ENCODE assay signal across 21 mouse cellular contexts in genomic region chr11:97508198-97508597, GRCm38 (mm10). TPM values are rescaled to one million over a fixed set of nuclear protein-coding genes. Genes with fewer than 3 reads are reported as not detected.
A peak's percentile ranks its signal among the peaks of the same experiment; 100 is the strongest.
DNase-seq lines count a peak whose midpoint lies in the region; TF ChIP-seq lines count a peak whose summit lies in the region.
"Had no signal": no experiment of that assay in that cellular context is flagged by ENCODE, and none has a peak within 500 bp of the region (broad histone marks: within the 10 kb centered on the region; RNA-seq: fewer than 3 reads in every experiment).

No protein-coding gene starts in this region.

- no peak for TF ChIP-seq POLR2A in ES-Bruce4 (IDR thresholded peaks at IDR 0.05; ENCODE audit: insufficient read depth, low read length)

- no peak overlapping the region for H3K27ac ChIP-seq in ES-Bruce4 (ENCODE audit: insufficient read depth, low read length)
- H3K27ac ChIP-seq: embryonic facial prominence, embryonic 13.5 days; embryonic facial prominence, embryonic 15.5 days; forebrain, embryonic 10.5 days; forebrain, embryonic 12.5 days had no signal

- H3K4me3 ChIP-seq in C2C12 (ENCODE audit: insufficient read depth, poor library complexity, severe bottlenecking) (no peak overlapping the region), ES-Bruce4 (ENCODE audit: low read depth, low read length) (no peak overlapping the region)
- H3K4me3 ChIP-seq: embryonic facial prominence, embryonic 13.5 days; embryonic facial prominence, embryonic 15.5 days; erythroblast, embryonic 14.5 days; forebrain, embryonic 10.5 days; forebrain, embryonic 12.5 days had no signal

- TF ChIP-seq CTCF in C2C12 (IDR thresholded peaks at IDR 0.05; ENCODE audit: control insufficient read depth, insufficient read depth, insufficient read length) (no peak), ES-Bruce4 (IDR thresholded peaks at IDR 0.05; ENCODE audit: low read depth, low read length) (no peak)

- no peaks in the 10 kb centered on the region for H3K27me3 ChIP-seq in C2C12 (ENCODE audit: control insufficient read depth, insufficient read depth, insufficient read length)
- no peaks in the 10 kb centered on the region for H3K27me3 ChIP-seq in ES-Bruce4 (ENCODE audit: control insufficient read depth, insufficient read depth, low read length, poor library complexity, severe bottlenecking)
- H3K27me3 ChIP-seq: embryonic facial prominence, embryonic 13.5 days; embryonic facial prominence, embryonic 15.5 days had no signal

- H3ac ChIP-seq in C2C12 (ENCODE audit: control insufficient read depth, insufficient read length, low read depth), result no peak overlapping the region

- no peaks in the 10 kb centered on the region for H3K36me3 ChIP-seq in C2C12 (ENCODE audit: control insufficient read depth, insufficient read depth)
- H3K36me3 ChIP-seq in ES-Bruce4 (ENCODE audit: control insufficient read depth, insufficient read depth, low read length, poor library complexity, severe bottlenecking), result no peaks in the 10 kb centered on the region
- H3K36me3 ChIP-seq: embryonic facial prominence, embryonic 13.5 days; embryonic facial prominence, embryonic 15.5 days; forebrain, embryonic 10.5 days; forebrain, embryonic 12.5 days had no signal

- H3K9me3 ChIP-seq in ES-Bruce4 (replicated peaks; ENCODE audit: control insufficient read depth, insufficient read depth, low read length, poor library complexity, severe bottlenecking), result no peaks in the 10 kb centered on the region
- H3K9me3 ChIP-seq: embryonic facial prominence, embryonic 13.5 days; embryonic facial prominence, embryonic 15.5 days; forebrain, embryonic 10.5 days; forebrain, embryonic 12.5 days had no signal

- peak; percentile 16 for DNase-seq in cerebellum, adult 11-12 months
- no peak for DNase-seq in cerebellum, adult 8-10 months
- peak; percentile 42 for DNase-seq in cerebellum, adult 9-11 months
- no peak for DNase-seq in cerebellum, adult 18-20 months
- DNase-seq in spleen, postnatal 4 days (ENCODE audit: low spot score in 2 of 2), result no peak
- DNase-seq in embryo, embryonic 11 days, result no peak
- DNase-seq: adrenal gland, adult 2 months; adrenal gland, postnatal 10 days; adrenal gland, postnatal 25 days; B cell, adult 2 months; cerebellum, adult 2 months; cerebellum, postnatal 36 days had no signal

- peaks cover 4% of the 10 kb centered on the region for H3K4me1 ChIP-seq in ES-Bruce4 (ENCODE audit: control insufficient read depth, insufficient read depth, low read length)

- H3K9ac ChIP-seq in ES-Bruce4 (ENCODE audit: low read depth, poor library complexity, severe bottlenecking), result no peak overlapping the region
- H3K9ac ChIP-seq: embryonic facial prominence, embryonic 13.5 days; embryonic facial prominence, embryonic 15.5 days; forebrain, embryonic 12.5 days had no signal

- TF ChIP-seq EP300 in ES-Bruce4 (IDR thresholded peaks at IDR 0.05; ENCODE audit: insufficient read depth, low read depth, low read length), result 0 out of 2 replicates have a peak, but pooled peaks have one; percentile 56

- no peaks in the 10 kb centered on the region for H3K79me2 ChIP-seq in C2C12 (ENCODE audit: control insufficient read depth, insufficient read depth)

- H3K79me3 ChIP-seq in C2C12 (ENCODE audit: low read depth), result no peaks in the 10 kb centered on the region

TF ChIP-seq in C2C12, 6 proteins besides CTCF, POLR2A, EP300 and RAD21:
- TF ChIP-seq MYOD1 (IDR thresholded peaks at IDR 0.05; ENCODE audit: control insufficient read depth, insufficient read length, low read depth), result peak; percentile 57
- no peak for TF ChIP-seq MAX (IDR thresholded peaks at IDR 0.05)
- no peak for TF ChIP-seq MYOG (IDR thresholded peaks at IDR 0.05; ENCODE audit: control insufficient read depth, extremely low read depth, insufficient read length)
- no peak for TF ChIP-seq CEBPB (IDR thresholded peaks at IDR 0.05; ENCODE audit: low read depth)

RNA-seq across cellular contexts. Expression of gene 4933428G20Rik, which starts 8.1 kb away (rescaled TPM):
- 0.34 TPM for polyA plus RNA-seq in C2C12 (2012; fragmentation: generic; extraction: Trizol)
- polyA plus RNA-seq in ES-Bruce4 (2011; ENCODE audit: insufficient read depth, insufficient read length, low read depth, missing spikeins), result not detected in 2 replicates
- polyA plus RNA-seq: cerebellum, adult 2 months; embryonic facial prominence, embryonic 11.5 days; erythroblast, embryonic 14.5 days; forebrain, embryonic 14.5 days had no signal

Comparison
In these comparisons a context has a peak if more than half of its experiments do, and no peak if none do; other contexts are left out.
1. DNase-seq: peak in cerebellum, adult 11-12 months (single experiment) and cerebellum, adult 9-11 months (single experiment); none in cerebellum, adult 8-10 months (single experiment), cerebellum, adult 18-20 months (0 of 2), spleen, postnatal 4 days (0 of 2) and embryo, embryonic 11 days (single experiment).